Mouse (Mus musculus): ENCODE results near the gene Fermt1. TPM values are rescaled to one million over a fixed set of nuclear protein-coding genes. Genes with fewer than 3 reads are reported as not detected.

Gene Fermt1
- polyA plus RNA-seq, 1 experiment: 3.1 TPM

GRCm38 (mm10) chr2:132922076-132922873 lies 23.4 kb downstream of the Fermt1 start:
- no peak for DNase-seq (ENCODE audit: low read depth)

- no peak for DNase-seq (ENCODE audit: low read depth)
These were observed 30.9 kb downstream of the Fermt1 start for GRCm38 (mm10) chr2:132914785-132915184.

GRCm38 (mm10) chr2:132906763-132907162 lies 38.9 kb downstream of the Fermt1 start:
- no peak for DNase-seq (ENCODE audit: low read depth)

- no peak for DNase-seq (ENCODE audit: low read depth)
These were observed 40.7 kb downstream of the Fermt1 start for GRCm38 (mm10) chr2:132904961-132905360.

- no peak for DNase-seq (ENCODE audit: low read depth)
These were observed 42.2 kb downstream of the Fermt1 start for GRCm38 (mm10) chr2:132903498-132903897.

- DNase-seq (ENCODE audit: low read depth): no peak
These were observed 43.6 kb downstream of the Fermt1 start for GRCm38 (mm10) chr2:132902056-132902455.

- no peak for DNase-seq (ENCODE audit: low read depth)
These were observed 44.1 kb downstream of the Fermt1 start for GRCm38 (mm10) chr2:132901636-132902035.

GRCm38 (mm10) chr2:132900596-132900995 lies 45.1 kb downstream of the Fermt1 start:
- DNase-seq (ENCODE audit: low read depth): no peak

GRCm38 (mm10) chr2:132898211-132898610 lies 47.5 kb downstream of the Fermt1 start:
- DNase-seq (ENCODE audit: low read depth): no peak

GRCm38 (mm10) chr2:132893826-132894225 lies 51.9 kb downstream of the Fermt1 start:
- DNase-seq (ENCODE audit: low read depth): no peak

GRCm38 (mm10) chr2:132885312-132885711 lies 60.4 kb downstream of the Fermt1 start:
- no peak for DNase-seq (ENCODE audit: low read depth)

GRCm38 (mm10) chr2:132884303-132884967 lies 61.3 kb downstream of the Fermt1 start:
- no peak for DNase-seq (ENCODE audit: low read depth)

- no peak for DNase-seq (ENCODE audit: low read depth)
These were observed 64.7 kb downstream of the Fermt1 start, which contains the start of gene Lrrn4 for GRCm38 (mm10) chr2:132880844-132881645. Lrrn4 (minus strand) TSS chr2:132880891.

- no peak for DNase-seq (ENCODE audit: low read depth)
These were observed 66.3 kb downstream of the Fermt1 start for GRCm38 (mm10) chr2:132879261-132880044.

- DNase-seq (ENCODE audit: low read depth): no peak
These were observed 68.7 kb downstream of the Fermt1 start for GRCm38 (mm10) chr2:132876991-132877390.

- DNase-seq (ENCODE audit: low read depth): no peak
These were observed 71.9 kb downstream of the Fermt1 start for GRCm38 (mm10) chr2:132873657-132874326.

- no peak for DNase-seq (ENCODE audit: low read depth)
These were observed 74.0 kb downstream of the Fermt1 start for GRCm38 (mm10) chr2:132871663-132872062.

- DNase-seq (ENCODE audit: low read depth): no peak
These were observed 75.4 kb downstream of the Fermt1 start for GRCm38 (mm10) chr2:132870286-132870685.

- DNase-seq (ENCODE audit: low read depth): no peak
These were observed 76.0 kb downstream of the Fermt1 start for GRCm38 (mm10) chr2:132869682-132870081.

- DNase-seq (ENCODE audit: low read depth): no peak
These were observed 78.2 kb downstream of the Fermt1 start for GRCm38 (mm10) chr2:132867521-132867920.

GRCm38 (mm10) chr2:132863325-132863724 lies 82.4 kb downstream of the Fermt1 start:
- no peak for DNase-seq (ENCODE audit: low read depth)

Measured in gonadal fat pad, adult 2 months (tissue).